In the genomic region with DNA sequence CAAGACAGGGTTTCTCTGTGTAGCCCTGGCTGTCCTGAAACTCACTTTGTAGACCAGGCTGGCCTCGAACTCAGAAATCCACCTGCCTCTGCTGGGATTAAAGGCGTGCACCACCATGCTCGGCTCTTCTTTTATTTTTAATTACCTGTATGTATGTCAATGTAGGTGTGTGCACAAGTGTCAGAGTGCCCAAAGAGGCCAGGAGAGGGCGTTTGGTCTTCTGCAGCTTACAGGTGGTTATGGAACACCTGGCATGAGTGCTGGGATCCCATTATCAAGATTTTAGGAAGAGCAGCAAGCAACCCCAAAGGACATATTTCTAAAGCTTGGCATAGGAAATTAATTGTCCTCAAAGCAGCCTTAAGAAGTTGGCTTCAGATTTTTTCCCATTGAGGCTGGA, we compare ENCODE assay signal across 18 mouse cellular contexts. TPM values are rescaled to one million over a fixed set of nuclear protein-coding genes. Genes with fewer than 3 reads are reported as not detected.
DNase-seq lines count a peak whose midpoint lies in the region; ATAC-seq and TF ChIP-seq lines count a peak whose summit lies in the region.
"Had no signal": no experiment of that assay in that cellular context is flagged by ENCODE, and none has a peak within 500 bp of the region (broad histone marks: within the 10 kb centered on the region; RNA-seq: fewer than 3 reads in every experiment).

No protein-coding gene starts in this region.

- 58% methylated on average over 4 of the region's 4 CpGs for WGBS in intestine, postnatal 0 days
- 68% methylated on average over 4 of the region's 4 CpGs for WGBS in intestine, embryonic 16.5 days
- 73% methylated on average over 4 of the region's 4 CpGs for WGBS in midbrain, embryonic 14.5 days
- WGBS in midbrain, embryonic 15.5 days: 65% methylated on average over 4 of the region's 4 CpGs
- 74% methylated on average over 4 of the region's 4 CpGs for WGBS in embryonic facial prominence, embryonic 10.5 days
- 68% methylated on average over 4 of the region's 4 CpGs for WGBS in stomach, postnatal 0 days

- H3K27me3 ChIP-seq in intestine, postnatal 0 days (replicated peaks; ENCODE audit: control insufficient read depth, insufficient read depth, low read length): no peaks in the 10 kb centered on the region
- H3K27me3 ChIP-seq in intestine, embryonic 16.5 days (replicated peaks; ENCODE audit: control insufficient read depth, insufficient read depth, low read length): no peaks in the 10 kb centered on the region
- H3K27me3 ChIP-seq in midbrain, embryonic 14.5 days (ENCODE audit: control insufficient read depth, insufficient read depth, low read length): no peaks in the 10 kb centered on the region
- no peaks in the 10 kb centered on the region for H3K27me3 ChIP-seq in midbrain, embryonic 15.5 days (replicated peaks)
- H3K27me3 ChIP-seq in embryonic facial prominence, embryonic 10.5 days (replicated peaks; ENCODE audit: low read depth, poor library complexity, severe bottlenecking): no peaks in the 10 kb centered on the region
- no peaks in the 10 kb centered on the region for H3K27me3 ChIP-seq in stomach, postnatal 0 days (ENCODE audit: control insufficient read depth, insufficient read depth, low read length)
- H3K27me3 ChIP-seq: embryonic facial prominence, embryonic 15.5 days; liver, embryonic 13.5 days; Patski had no signal

- H3K4me2 ChIP-seq in intestine, postnatal 0 days (replicated peaks; ENCODE audit: low read depth): no peak overlapping the region
- no peak overlapping the region for H3K4me2 ChIP-seq in intestine, embryonic 16.5 days (ENCODE audit: low read depth, low read length)
- peak overlapping the region; percentile 76; the same call in 1 of the 2 replicates for H3K4me2 ChIP-seq in midbrain, embryonic 14.5 days (ENCODE audit: low read length)
- H3K4me2 ChIP-seq in midbrain, embryonic 15.5 days: no peak overlapping the region
- H3K4me2 ChIP-seq in stomach, postnatal 0 days (replicated peaks; ENCODE audit: low read depth): no peak overlapping the region
- H3K4me2 ChIP-seq: embryonic facial prominence, embryonic 15.5 days; liver, embryonic 13.5 days had no signal

- H3K9ac ChIP-seq in intestine, postnatal 0 days (ENCODE audit: low read depth, low read length): no peak overlapping the region
- H3K9ac ChIP-seq in intestine, embryonic 16.5 days (ENCODE audit: low read depth, low read length): no peak overlapping the region
- H3K9ac ChIP-seq in midbrain, embryonic 14.5 days (replicated peaks; ENCODE audit: low read length): no peak overlapping the region
- no peak overlapping the region for H3K9ac ChIP-seq in midbrain, embryonic 15.5 days
- H3K9ac ChIP-seq in stomach, postnatal 0 days (ENCODE audit: low read length): no peak overlapping the region
- H3K9ac ChIP-seq: embryonic facial prominence, embryonic 15.5 days; liver, embryonic 13.5 days had no signal

- H3K27ac ChIP-seq in intestine, postnatal 0 days (ENCODE audit: low read depth, low read length): no peak overlapping the region
- H3K27ac ChIP-seq in intestine, embryonic 16.5 days (ENCODE audit: low read length): no peak overlapping the region
- H3K27ac ChIP-seq in midbrain, embryonic 14.5 days (replicated peaks; ENCODE audit: low read depth, low read length): no peak overlapping the region
- no peak overlapping the region for H3K27ac ChIP-seq in midbrain, embryonic 15.5 days
- no peak overlapping the region for H3K27ac ChIP-seq in embryonic facial prominence, embryonic 10.5 days (replicated peaks)
- no peak overlapping the region for H3K27ac ChIP-seq in stomach, postnatal 0 days (replicated peaks)
- H3K27ac ChIP-seq: embryonic facial prominence, embryonic 15.5 days; liver, embryonic 13.5 days had no signal

- no peak for DNase-seq in midbrain, embryonic 14.5 days
- no peak for DNase-seq in embryonic facial prominence, embryonic 10.5 days (ENCODE audit: low spot score)
- peak; percentile 41 for DNase-seq in stomach, postnatal 0 days (ENCODE audit: low spot score)
- no peak for DNase-seq in thymus, postnatal 4 days
- no peak for DNase-seq in ovary, postnatal 10 days (ENCODE audit: low spot score)
- DNase-seq: cerebellum, postnatal 10 days; heart, adult 18-20 months; heart, postnatal 4 days; kidney, postnatal 10 days; left cerebral cortex, postnatal 4 days; liver, embryonic 13.5 days; thymus, postnatal 25 days had no signal

- ATAC-seq in intestine, postnatal 0 days: no peak
- ATAC-seq in intestine, embryonic 16.5 days: no peak
- ATAC-seq in midbrain, embryonic 14.5 days (ENCODE audit: low FRiP score, low TSS enrichment): no peak
- ATAC-seq in midbrain, embryonic 15.5 days (replicated peaks): no peak
- no peak for ATAC-seq in stomach, postnatal 0 days (ENCODE audit: low FRiP score, low TSS enrichment)
- ATAC-seq: forebrain, embryonic 16.5 days; Patski had no signal

- no peak overlapping the region for H3K4me3 ChIP-seq in intestine, postnatal 0 days (ENCODE audit: low read depth, low read length)
- no peak overlapping the region for H3K4me3 ChIP-seq in intestine, embryonic 16.5 days (ENCODE audit: low read length)
- H3K4me3 ChIP-seq in midbrain, embryonic 14.5 days (replicated peaks; ENCODE audit: low read depth, low read length): no peak overlapping the region
- H3K4me3 ChIP-seq in midbrain, embryonic 15.5 days: no peak overlapping the region
- H3K4me3 ChIP-seq in embryonic facial prominence, embryonic 10.5 days: peak overlapping the region; percentile 86; the same call in 1 of the 2 replicates
- no peak overlapping the region for H3K4me3 ChIP-seq in stomach, postnatal 0 days (ENCODE audit: low read depth, low read length)
- H3K4me3 ChIP-seq: embryonic facial prominence, embryonic 15.5 days; liver, embryonic 13.5 days had no signal

- TF ChIP-seq CTCF in intestine, postnatal 0 days (IDR thresholded peaks at IDR 0.05; ENCODE audit: low read depth): peak; percentile 50
- TF ChIP-seq CTCF in stomach, postnatal 0 days (IDR thresholded peaks at IDR 0.05; ENCODE audit: low read depth): peak; percentile 46

- 0 out of 2 replicates have a peak, but pooled peaks cover 6% of the 10 kb centered on the region for H3K4me1 ChIP-seq in intestine, postnatal 0 days (replicated peaks; ENCODE audit: control insufficient read depth, insufficient read depth, low read length)
- H3K4me1 ChIP-seq in intestine, embryonic 16.5 days (ENCODE audit: control insufficient read depth, insufficient read depth, low read length): peaks cover 18% of the 10 kb centered on the region
- peaks cover 2% of the 10 kb centered on the region; the same call in 1 of the 2 replicates for H3K4me1 ChIP-seq in midbrain, embryonic 14.5 days (ENCODE audit: control insufficient read depth, insufficient read depth, low read length)
- peaks cover 16% of the 10 kb centered on the region for H3K4me1 ChIP-seq in midbrain, embryonic 15.5 days
- peaks cover 32% of the 10 kb centered on the region for H3K4me1 ChIP-seq in embryonic facial prominence, embryonic 10.5 days
- H3K4me1 ChIP-seq in stomach, postnatal 0 days (replicated peaks; ENCODE audit: control insufficient read depth, insufficient read depth): 0 out of 2 replicates have a peak, but pooled peaks cover 2% of the 10 kb centered on the region

- no peaks in the 10 kb centered on the region for H3K9me3 ChIP-seq in intestine, postnatal 0 days (ENCODE audit: control insufficient read depth)
- no peaks in the 10 kb centered on the region for H3K9me3 ChIP-seq in intestine, embryonic 16.5 days (ENCODE audit: control insufficient read depth, low read length)
- no peaks in the 10 kb centered on the region for H3K9me3 ChIP-seq in midbrain, embryonic 14.5 days (ENCODE audit: control insufficient read depth, low read length)
- H3K9me3 ChIP-seq in midbrain, embryonic 15.5 days: no peaks in the 10 kb centered on the region
- H3K9me3 ChIP-seq in embryonic facial prominence, embryonic 10.5 days: no peaks in the 10 kb centered on the region
- no peaks in the 10 kb centered on the region for H3K9me3 ChIP-seq in stomach, postnatal 0 days (ENCODE audit: control insufficient read depth, low read length)
- H3K9me3 ChIP-seq: embryonic facial prominence, embryonic 15.5 days; liver, embryonic 13.5 days had no signal

- TF ChIP-seq EP300 in stomach, postnatal 0 days (optimal IDR thresholded peaks at IDR 0.05): no peak

- no peaks in the 10 kb centered on the region for H3K36me3 ChIP-seq in intestine, postnatal 0 days (ENCODE audit: control insufficient read depth, insufficient read depth)
- no peaks in the 10 kb centered on the region for H3K36me3 ChIP-seq in intestine, embryonic 16.5 days (ENCODE audit: control insufficient read depth, insufficient read depth, low read length)
- no peaks in the 10 kb centered on the region for H3K36me3 ChIP-seq in midbrain, embryonic 14.5 days (ENCODE audit: control insufficient read depth, insufficient read depth, low read length)
- no peaks in the 10 kb centered on the region for H3K36me3 ChIP-seq in midbrain, embryonic 15.5 days (replicated peaks)
- H3K36me3 ChIP-seq in embryonic facial prominence, embryonic 10.5 days (replicated peaks): peaks cover 45% of the 10 kb centered on the region
- no peaks in the 10 kb centered on the region for H3K36me3 ChIP-seq in stomach, postnatal 0 days (ENCODE audit: control insufficient read depth, insufficient read depth, low read length)
- H3K36me3 ChIP-seq: embryonic facial prominence, embryonic 15.5 days had no signal

RNA-seq across cellular contexts. Expression of gene Sinhcaf, which starts 3.9 kb away (rescaled TPM):
- 22.2 and 23.0 TPM in 2 replicates for polyA plus RNA-seq in intestine, postnatal 0 days (2015; fragmentation: Nextera tagmentation; extraction: Ambion mirVana)
- 76.8 and 88.5 TPM in 2 replicates for polyA plus RNA-seq in intestine, embryonic 16.5 days (2015; fragmentation: Nextera tagmentation; extraction: Ambion mirVana)
- polyA plus RNA-seq in midbrain, embryonic 14.5 days (2014; fragmentation: Nextera tagmentation; extraction: Ambion mirVana): 60.5 and 89.8 TPM in 2 replicates
- 52.1 and 57.9 TPM in 2 replicates for polyA plus RNA-seq in midbrain, embryonic 15.5 days (2015; fragmentation: Nextera tagmentation; extraction: Ambion mirVana)
- polyA plus RNA-seq in embryonic facial prominence, embryonic 10.5 days (2016; fragmentation: Nextera tagmentation; extraction: Ambion mirVana): 306 and 334 TPM in 2 replicates
- 27.6 and 27.9 TPM in 2 replicates for polyA plus RNA-seq in stomach, postnatal 0 days (2015; fragmentation: Nextera tagmentation; extraction: Ambion mirVana)

RNA-seq across cellular contexts. Expression of gene Caprin2, which starts 46.4 kb away (rescaled TPM):
- 6.8 and 7.4 TPM in 2 replicates for polyA plus RNA-seq in intestine, postnatal 0 days (2015; fragmentation: Nextera tagmentation; extraction: Ambion mirVana)
- 12.1 and 14.1 TPM in 2 replicates for polyA plus RNA-seq in intestine, embryonic 16.5 days (2015; fragmentation: Nextera tagmentation; extraction: Ambion mirVana)
- 8.7 and 11.8 TPM in 2 replicates for polyA plus RNA-seq in midbrain, embryonic 14.5 days (2014; fragmentation: Nextera tagmentation; extraction: Ambion mirVana)
- 11.0 and 14.2 TPM in 2 replicates for polyA plus RNA-seq in midbrain, embryonic 15.5 days (2015; fragmentation: Nextera tagmentation; extraction: Ambion mirVana)
- polyA plus RNA-seq in embryonic facial prominence, embryonic 10.5 days (2016; fragmentation: Nextera tagmentation; extraction: Ambion mirVana): 16.9 and 17.0 TPM in 2 replicates
- polyA plus RNA-seq in stomach, postnatal 0 days (2015; fragmentation: Nextera tagmentation; extraction: Ambion mirVana): 4.0 and 5.0 TPM in 2 replicates
